Mouse (Mus musculus): ENCODE measurements around the gene Slc25a1. TPM values are rescaled to one million over a fixed set of nuclear protein-coding genes. Genes with fewer than 3 reads are reported as not detected.
A peak's percentile ranks its signal among the peaks of the same experiment; 100 is the strongest.
"Not testable (repeated sequence)": the region's sequence is repeated elsewhere in the genome, so short reads cannot be mapped to it uniquely, and the experiment has no call there.

Gene Slc25a1
- 10 to 100 TPM; 37.1 to 39.9 TPM for total RNA-seq (2021)

DNA sequence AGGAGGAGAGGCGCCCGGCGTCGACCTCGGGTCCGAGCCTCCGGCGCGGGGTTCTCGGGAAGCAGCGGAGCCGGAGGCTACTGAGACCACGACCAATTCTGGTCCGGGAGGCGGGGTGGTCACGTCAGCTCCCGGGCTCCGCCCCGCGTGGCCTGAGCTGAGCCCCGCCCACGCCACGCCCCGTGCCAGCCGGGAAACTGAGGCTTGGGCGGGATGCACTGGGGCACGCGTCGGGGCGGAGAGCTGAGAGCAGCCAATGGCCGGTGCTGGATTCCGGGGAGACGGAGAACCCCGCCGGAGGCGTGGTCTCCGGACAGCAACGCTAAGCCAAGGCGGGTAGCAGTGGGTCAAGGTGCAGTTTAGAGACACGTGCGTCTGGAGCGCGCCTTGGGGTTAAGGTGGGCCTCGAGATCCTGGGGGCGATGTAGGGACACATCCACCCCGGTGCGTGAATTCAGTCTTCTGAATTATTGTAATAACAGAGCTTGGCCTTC, at the start of gene Slc25a1:
TSS of gene Slc25a1 (minus strand) at position 133 of the 494 bp plus-strand sequence.
- peak; percentile 81 to 83 for DNase-seq

DNA sequence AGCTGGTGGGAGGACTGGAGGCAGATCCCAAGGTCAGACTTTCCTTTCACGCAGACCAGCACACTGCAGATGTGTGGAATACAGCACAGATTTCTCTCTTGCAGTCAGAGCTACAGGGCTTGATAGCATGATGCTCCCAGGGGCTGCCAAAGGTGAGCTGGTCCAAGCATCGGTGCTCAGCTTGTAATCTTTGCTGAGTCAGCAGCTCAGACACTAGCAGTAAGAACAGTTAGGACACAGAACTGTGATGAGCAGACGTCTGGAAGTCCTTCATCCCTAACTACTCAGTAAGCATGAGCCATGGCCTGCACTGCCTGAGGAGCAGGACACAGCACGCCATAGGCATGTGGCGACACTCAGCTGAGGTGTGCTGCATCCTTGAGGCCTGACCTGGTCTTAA, 43.8 kb upstream of the Slc25a1 start:
- no peak for DNase-seq

DNA sequence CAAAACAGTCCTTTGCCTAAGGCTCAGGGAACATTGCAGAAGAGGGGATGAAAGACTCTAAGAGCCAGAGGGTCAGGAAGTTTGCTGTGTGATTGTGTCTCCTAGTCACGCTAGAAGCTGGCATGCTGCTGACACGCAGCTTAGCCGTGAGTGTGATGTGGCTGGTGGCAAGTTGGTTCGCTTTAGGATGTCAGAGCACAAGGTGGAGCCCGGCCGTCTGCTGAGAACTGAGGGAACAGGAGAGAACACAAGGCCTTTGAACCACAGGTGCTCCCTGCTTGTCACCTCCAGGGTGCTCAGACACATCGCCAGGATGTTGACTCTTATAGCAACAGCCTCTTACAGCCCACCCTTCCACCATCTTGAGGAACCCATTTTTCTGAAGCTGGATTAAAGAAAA, 34.1 kb upstream of the Slc25a1 start:
- no peak for DNase-seq

DNA sequence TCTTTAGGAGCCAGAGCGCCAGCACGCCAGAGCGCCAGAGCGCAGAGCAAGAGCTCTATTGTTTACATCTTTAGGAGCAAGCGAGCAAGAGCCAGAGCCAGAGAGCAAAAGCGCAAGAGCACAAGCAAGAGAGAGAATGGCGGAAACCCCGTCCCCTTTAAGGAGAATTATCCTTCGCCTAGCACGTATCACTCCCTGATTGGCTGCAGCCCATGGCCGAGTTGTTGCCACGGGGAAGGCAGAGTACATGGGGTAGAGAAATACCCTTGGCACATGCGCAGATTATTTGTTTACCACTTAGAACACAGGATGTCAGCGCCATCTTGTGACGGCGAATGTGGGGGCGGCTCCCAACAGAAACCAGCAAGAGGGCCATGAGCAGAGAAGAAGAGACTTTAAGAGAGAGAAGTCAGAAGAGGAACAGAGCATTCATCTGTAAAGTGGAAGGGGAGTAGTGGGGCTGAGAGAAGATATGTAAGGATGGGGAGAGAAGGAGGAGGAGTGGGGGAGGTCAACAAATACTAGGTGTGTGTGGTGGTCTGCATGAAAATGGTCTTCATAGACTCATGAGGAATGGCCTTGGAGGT, 28.1 kb upstream of the Slc25a1 start:
- not testable (repeated sequence) for DNase-seq

DNA sequence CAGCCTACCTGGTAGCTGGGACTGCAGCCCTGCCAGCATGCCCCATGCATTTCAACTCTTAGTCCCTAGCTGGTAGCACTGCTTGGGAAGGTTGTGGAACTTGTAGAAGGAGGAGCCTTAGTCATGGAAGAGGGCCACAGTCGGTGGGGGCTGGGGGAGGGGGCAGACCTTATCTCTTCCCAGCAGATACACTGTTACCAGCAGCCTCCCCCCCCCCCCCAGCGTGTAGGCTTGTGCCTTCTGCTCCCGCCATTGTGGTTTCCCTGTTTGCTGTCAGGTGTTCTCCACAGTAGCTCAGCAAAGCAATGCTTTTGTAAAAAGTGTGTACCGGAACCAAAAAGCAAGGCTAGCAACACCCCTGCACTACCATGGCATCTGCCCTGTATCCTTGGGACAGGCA, 23.6 kb upstream of the Slc25a1 start:
- DNase-seq, result no peak

DNA sequence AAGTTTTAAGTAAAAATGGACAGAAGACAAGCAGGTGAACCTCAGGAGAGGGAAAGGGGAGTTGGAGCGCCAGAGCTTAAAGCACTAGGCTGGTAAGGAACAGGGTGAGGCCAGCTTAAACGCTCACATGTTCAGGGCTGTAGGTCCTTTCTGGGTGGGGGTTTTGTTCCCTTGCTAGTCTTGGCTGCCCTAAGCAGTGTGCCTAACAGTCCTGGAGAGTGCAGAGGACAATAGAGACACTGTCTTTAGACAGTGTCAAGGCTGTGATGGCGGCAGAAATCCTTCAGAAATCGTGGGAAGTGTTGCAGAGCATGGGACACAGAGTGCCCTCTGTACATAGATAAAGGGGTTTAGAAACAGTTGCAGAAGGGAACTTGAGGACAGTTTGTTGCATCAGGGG, 22.0 kb upstream of the Slc25a1 start:
- no peak for DNase-seq

DNA sequence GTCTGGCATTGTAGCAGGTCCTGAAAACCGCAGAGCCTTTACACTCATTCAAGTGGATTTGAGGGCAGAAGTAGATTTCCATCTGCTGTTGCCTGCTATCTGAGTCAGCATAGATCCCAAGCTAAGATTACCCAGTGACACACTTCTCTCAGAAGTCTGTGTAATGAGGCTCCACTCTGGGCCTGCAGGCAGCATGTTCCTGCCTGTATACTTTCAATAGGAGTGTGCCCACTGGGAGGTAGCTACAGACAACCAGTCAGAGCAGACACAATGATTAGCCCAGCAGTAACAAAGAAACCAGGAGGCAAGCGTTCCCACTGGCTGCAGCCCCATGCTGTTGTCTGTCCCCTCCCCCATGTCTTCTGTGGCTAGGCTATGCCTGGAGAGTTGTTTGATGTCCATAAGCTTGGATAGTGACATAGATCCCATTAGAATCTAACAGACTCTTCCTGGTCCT, 21.4 kb upstream of the Slc25a1 start:
- no peak for DNase-seq

DNA sequence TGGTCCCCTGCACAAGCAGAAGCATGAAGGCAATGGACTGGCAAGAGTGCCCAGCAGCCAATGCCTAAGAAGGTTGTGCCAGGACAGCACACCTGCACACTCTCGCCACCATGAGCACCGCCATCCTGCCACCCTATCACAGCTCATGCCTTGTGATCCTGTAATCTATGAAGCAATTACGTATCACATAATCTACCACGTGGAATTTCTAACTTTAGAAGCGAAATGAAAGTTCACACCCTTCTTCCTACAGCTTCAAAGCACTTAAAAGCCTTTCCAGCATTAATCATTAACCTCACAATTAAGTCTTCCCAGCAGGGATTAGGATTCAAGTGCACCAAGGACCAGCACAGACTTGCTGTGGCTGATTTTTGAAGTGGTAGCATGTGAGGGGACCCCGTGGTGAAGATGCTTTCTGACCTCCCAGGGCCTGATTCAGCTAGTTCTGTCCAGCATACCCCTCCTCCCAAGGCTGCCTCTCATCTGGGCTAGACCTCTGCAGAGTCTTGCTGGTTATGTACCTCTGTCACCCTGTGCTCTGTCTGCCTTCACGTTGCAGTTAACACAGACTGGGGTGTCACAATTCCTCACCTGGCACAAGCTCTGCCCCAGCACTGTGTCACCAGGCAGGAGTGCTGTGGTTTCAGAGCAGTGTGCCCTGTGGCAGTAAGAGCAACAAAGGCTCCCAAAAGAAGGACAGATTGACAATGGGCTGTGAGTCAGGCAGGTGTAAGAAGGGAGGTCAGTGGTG, 17.2 kb upstream of the Slc25a1 start:
- DNase-seq, result no peak

DNA sequence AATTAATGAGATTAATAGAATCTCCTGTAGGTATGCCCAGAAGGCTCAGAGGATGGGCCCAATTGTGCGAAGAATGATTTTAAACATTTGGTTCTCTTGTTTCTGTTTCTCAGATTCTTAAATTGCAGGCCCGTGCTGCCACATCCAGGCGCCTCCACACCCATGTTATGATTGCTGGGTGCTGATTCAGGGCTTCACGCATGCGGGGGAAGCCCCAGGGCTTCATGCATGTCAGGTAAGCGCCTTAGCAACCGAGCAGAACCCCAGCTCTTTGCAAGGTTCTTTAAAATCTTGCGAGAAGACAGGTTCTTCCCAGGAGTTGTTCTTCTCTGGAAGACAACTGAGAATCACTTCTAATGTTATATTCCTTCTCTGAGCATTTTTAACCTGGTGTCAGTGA, 15.4 kb upstream of the Slc25a1 start:
- DNase-seq, result no peak

DNA sequence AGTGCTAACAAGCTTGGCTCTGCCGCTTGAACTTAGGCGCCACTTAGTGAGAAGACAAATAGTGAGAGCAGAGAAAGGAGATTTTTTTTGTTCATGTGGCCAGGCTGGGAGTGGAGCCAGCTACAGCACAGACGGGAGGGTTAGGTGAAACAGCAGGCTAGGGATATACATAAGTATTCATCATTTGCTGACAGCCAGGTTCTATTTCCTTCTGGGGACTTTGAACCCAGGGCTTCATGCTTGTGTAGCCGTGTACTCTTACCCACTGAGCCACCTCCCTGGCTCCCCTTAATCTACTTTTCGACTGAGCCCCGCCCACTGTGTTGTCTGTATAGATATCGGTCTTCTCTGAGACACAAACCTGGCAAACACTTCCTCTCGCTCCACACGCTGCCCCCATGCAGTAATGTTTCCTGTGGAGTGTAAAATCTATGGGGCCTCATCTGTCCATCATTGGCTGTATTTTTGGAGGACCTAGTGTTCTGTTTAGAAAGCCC, 11.3 kb upstream of the Slc25a1 start:
- DNase-seq, result no peak

DNA sequence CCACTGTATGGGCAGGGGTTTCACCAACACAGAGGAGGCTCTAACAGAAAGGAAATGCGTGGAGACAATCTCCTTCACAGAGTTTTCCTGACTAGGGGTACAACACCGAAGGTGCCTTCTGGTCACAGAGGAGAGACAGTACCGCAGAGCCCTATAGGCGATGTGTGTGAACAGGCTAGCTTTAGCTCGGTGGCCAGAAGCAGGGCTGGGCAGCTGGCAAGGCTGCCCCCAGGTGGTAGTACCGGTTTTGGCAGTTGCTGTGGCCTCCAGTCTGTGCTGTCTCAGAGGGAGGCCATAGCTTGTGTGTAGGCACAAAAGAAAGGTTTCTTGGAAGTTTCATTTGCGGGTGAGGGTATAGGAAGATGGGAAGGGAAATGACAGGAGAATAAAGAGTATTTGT, 10.8 kb upstream of the Slc25a1 start:
- no peak for DNase-seq

DNA sequence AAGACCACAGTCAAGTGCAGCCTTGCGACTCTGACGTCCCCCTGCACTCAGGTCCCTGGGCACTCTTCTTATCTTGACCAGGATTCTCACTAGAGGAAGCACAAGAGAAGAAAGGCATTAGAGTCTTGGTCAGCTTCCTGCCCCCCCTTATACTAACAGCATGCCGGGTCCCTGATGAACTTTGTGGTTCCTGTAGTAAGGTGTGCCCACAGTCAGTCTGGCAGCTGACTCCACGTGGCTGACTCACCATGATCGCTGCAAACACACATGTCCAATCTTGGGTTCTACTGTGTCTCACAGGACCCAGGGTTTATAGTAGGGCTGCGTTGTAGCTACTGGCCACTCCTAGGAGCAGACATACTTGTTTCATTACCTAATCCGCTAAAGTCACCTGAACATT, 10.2 kb upstream of the Slc25a1 start:
- no peak for DNase-seq

DNA sequence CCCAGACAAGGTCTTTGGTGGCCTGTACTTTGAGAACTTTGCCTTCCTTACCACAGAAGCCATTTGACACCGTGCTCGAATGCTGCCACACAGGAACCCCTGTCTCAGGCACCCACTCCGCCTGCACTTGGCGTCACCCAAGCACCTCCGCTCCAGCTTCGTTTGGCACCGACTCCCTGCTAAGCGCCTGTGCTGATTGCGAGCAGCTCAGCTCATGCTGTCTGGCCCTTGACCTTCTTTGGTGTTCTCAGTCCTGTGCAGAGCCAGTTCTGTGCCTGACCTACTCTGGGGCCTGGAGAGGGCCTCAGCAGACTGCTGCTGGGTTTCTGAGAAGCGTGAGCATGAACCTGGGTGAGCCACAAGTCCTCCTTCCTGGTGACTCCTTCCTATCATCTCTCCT, 8.8 kb upstream of the Slc25a1 start:
- no peak for DNase-seq

DNA sequence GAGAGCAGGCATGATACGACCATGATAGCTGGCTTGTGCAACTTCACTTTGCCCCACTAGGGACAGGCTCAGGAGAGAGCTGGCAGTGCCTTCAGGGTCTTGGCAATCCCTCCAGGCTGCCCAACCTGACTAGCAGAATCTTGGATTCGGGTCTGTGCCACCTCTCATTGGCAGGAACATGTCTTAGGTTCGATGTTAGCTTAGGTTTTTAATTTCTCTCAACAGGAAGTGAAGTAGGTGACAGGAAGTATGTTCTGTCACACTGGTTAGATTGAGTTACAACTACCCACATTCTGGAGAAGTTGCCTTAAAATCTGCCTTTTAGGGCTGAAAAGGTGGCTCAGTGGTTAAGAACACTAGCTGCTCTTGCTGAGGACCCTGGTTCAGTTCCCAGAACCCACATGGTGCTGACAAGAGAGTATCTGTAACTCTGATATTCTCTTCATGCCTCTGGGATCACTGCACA, 6.5 kb upstream of the Slc25a1 start:
- no peak for DNase-seq

DNA sequence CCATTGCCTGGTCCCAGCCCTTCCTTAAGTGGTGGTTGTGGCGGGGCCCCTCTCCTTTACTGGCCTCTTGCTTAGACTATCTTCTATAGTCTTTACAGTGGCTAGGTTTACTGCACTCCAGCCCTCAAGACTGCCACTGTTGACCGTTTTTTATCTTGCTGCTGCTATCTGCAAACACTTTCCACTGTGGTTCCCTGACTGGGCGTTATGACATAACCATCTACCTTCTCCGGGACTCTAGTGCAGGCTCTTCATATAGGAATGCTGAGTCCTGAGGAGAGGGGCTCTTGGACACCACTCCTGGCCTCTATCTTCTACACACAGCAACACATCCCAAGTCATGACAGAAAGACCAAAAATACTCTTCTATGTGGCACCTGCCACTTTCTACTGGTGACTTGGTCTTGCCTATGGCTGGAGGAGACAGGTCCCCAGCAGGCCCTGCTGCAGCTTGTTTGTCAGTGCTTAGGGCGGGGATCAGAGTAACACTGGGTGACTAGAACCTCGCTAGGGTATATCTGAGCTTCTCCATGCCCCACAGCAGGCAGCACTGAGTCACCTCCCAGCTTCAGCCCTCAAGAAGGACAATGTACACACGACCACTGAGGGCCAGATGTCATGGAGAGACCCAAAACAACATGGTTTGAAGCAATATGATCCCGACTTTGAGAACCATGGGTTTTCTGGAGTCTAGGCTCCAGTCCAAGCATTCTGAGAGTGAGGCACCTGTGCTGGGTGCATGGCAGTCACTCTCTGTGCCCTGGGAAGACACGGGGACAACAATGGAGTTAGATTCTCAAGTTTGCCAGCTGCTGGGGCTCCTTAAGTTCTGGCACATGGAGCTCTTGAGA, 5.8 kb upstream of the Slc25a1 start:
- no peak for DNase-seq

DNA sequence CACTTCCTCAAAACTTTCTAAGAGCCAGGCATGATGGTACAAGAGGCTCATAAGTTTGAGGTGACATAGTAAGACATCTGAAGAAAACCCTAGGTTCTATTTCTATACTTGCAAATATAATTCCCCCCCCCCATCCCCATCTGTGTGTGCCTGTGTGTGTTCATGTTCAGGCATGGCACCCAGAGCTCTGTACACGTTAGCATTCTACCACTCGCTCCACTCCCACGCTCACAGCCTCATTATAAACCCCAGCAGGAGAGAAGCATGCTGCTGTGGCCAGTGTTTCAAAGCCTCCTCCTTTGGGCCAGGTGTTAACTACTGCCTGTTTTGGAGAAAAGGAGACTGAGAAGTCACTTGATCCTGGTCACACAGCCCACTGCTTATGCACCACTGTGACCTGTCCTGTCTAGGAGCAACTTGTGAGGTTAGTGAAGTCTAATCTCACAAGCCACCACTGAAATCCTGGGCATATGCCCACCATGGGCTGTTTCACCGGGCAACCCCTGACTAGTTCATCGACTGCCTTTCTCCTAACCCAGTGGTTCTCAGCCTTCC, 4.0 kb upstream of the Slc25a1 start:
- DNase-seq, result no peak

DNA sequence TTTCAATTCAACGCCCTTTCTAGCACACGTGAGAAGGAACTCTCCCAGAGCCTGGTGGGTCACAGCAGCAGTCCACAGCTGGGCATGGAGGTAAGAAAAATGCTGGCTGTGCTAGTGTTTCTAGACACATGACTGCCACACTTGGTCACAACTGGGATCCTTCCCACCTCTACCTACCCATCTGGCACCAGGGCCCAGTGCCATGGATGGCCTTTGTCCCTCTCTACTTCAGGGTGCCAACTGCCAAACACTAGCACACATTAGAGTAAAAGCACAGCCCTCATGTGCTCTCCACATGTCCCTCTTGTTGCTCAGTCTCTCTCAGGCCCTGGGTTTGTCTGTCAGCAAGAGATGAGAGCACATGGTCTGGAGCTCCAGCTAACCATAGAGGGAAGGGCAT, 1.6 kb upstream of the Slc25a1 start:
- DNase-seq, result no peak

DNA sequence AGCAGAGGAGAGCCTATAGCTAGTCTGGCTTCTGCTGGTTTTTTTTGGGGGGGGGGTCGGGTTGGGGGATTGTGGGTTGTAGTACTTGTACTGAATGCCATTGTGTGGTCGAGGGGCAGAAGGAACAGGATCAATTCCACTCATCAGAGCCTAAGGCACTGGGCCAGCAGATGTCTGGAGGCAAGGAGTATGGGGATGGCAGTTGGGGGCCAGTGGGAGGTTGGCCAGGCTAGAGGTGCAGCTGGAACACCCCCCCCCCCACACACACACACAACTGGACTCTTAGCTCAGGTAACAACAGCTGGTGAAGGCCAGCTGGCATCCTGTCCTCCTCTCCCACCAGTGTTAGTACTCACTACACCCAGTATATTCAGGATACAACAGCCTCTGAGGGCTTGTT, 1.2 kb upstream of the Slc25a1 start:
- no peak for DNase-seq

DNA sequence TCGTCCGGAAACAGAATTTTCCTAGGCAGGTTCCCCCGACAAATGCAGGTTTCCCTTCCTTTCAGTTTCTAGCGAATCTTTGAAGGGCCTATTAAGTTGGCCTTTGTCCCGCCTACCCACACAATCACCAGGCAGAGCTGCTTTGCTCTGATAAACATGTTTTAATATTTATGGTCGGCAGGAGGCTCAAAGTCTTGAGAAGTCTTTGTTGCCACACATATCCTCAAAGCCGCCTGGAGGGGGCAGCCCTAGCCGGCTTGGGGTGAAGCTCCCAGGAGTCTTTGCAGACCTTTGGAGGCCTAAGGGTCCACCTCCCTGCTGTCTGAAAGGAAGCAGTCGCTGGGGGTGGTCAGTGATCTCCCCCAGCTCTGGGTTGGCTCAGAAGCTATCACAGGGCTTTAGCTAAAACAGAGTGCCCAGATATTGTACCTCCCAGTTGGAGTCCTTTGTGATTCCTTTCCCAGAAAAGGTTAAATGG, 647 bp upstream of the Slc25a1 start:
- DNase-seq, result peak; percentile 43 to 46

DNA sequence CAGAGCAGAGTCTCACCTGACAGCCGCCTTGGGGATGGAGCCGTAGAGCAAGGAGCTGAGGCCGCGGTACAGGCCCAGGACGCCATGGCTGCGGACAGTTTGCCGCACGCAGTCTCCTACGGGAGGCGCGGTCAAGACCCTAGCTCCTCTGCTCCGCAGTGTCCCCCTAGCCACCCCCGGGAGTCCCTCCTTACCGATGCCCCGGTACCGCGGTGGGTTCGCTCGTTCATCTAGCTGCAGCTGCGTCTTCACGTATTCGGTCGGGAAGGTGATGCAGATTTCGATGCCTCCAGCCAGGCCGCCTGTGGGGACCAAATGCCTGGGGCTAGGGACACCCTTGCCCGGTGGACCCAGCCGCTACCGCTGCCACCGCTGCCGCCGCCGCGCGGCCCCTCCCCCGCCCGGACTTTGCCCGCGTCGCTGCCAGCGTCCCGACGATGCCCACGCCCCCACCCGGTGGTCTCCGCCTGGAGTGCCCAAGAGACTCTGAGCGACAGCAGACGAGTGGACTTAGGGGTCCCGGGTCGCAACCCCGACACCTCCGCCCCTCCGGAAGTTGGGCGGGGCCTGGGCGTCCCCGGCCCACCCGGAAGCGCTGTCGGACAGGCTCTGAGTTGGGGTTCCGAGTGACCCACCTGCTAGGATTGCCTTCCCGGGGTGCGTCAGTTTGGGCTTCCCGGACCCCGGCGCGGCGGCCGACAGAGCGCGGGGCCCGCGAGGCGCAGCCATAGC, 502 bp downstream of the Slc25a1 start:
- DNase-seq, result peak in 1 of 2 experiments; percentile 21

DNA sequence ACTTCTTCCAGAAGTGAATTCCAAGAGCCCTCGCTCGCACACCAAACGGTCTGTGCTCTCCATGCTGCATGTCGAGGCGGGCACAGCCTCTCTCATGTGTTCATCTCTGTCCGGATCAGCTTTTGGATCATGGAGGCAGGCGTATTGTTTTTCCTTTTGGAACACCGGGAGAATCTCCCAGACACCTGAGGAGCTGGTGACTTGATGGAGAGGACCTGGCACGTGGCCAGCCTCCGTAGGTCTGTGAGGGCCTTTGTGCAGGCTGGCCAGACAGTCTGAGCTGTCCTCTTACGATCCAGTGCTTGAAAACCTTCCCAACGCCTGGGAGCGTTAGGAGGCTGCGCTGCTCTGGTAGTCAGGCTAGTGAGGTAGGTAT, 5.9 kb downstream of the Slc25a1 start:
- no peak for DNase-seq
